Mouse (Mus musculus): ENCODE measurements at regions not wholly inside any gene's neighbourhood (a gene's known extent, or its start where the extent isn't known, plus 50 kb on each side); places are given as distances from the start of the nearest gene placed in this dataset.

GRCm38 (mm10) chr11:114360321-114360720 is 293.5 kb upstream of the Sdk2 start:
- no peak overlapping the region for H3K27ac ChIP-seq (ENCODE audit: control insufficient read depth, insufficient read depth, low read depth, low read length, poor library complexity)
- TF ChIP-seq CTCF (IDR thresholded peaks at IDR 0.05; ENCODE audit: control insufficient read depth, insufficient read depth, low read length) (no peak), POLR2A (IDR thresholded peaks at IDR 0.05; ENCODE audit: borderline replicate concordance, control insufficient read depth, low read depth, low read length) (no peak)
- no peaks in the 10 kb centered on the region for H3K4me1 ChIP-seq (ENCODE audit: control insufficient read depth, insufficient read depth, low read length)
- no peak overlapping the region for H3K4me3 ChIP-seq (replicated peaks; ENCODE audit: control insufficient read depth, low read depth, low read length)
- WGBS = 84% methylated on average over 10 of the region's 10 CpGs

- TF ChIP-seq CTCF (IDR thresholded peaks at IDR 0.05; ENCODE audit: control insufficient read depth, insufficient read depth, low read length) = no peak
- Histone ChIP-seq H3K27ac (ENCODE audit: control insufficient read depth, insufficient read depth, low read depth, low read length, poor library complexity) (no peak overlapping the region), H3K4me3 (replicated peaks; ENCODE audit: control insufficient read depth, low read depth, low read length) (no peak overlapping the region), H3K4me1 (ENCODE audit: control insufficient read depth, insufficient read depth, low read length) (no peaks in the 10 kb centered on the region)
- whole genome bisulfite sequencing = 61% methylated on average over 4 of the region's 4 CpGs
Measured at GRCm38 (mm10) chr11:114352146-114352795, 285.4 kb upstream of the Sdk2 start.

GRCm38 (mm10) chr11:114336839-114337484 is 270.1 kb upstream of the Sdk2 start:
- H3K4me3 ChIP-seq (replicated peaks; ENCODE audit: control insufficient read depth, low read depth, low read length) = no peak overlapping the region
- no peak overlapping the region for H3K27ac ChIP-seq (ENCODE audit: control insufficient read depth, insufficient read depth, low read depth, low read length, poor library complexity)
- 84% methylated on average over 12 of the region's 12 CpGs for WGBS
- TF ChIP-seq POLR2A (IDR thresholded peaks at IDR 0.05; ENCODE audit: borderline replicate concordance, control insufficient read depth, low read depth, low read length) (no peak), CTCF (IDR thresholded peaks at IDR 0.05; ENCODE audit: control insufficient read depth, insufficient read depth, low read length) (no peak)
- no peaks in the 10 kb centered on the region for H3K4me1 ChIP-seq (ENCODE audit: control insufficient read depth, insufficient read depth, low read length)

GRCm38 (mm10) chr11:114335950-114336838 is 269.3 kb upstream of the Sdk2 start:
- no peak overlapping the region for H3K27ac ChIP-seq (ENCODE audit: control insufficient read depth, insufficient read depth, low read depth, low read length, poor library complexity)
- 50% methylated on average over 10 of the region's 10 CpGs for WGBS
- TF ChIP-seq CTCF (IDR thresholded peaks at IDR 0.05; ENCODE audit: control insufficient read depth, insufficient read depth, low read length) (no peak), POLR2A (IDR thresholded peaks at IDR 0.05; ENCODE audit: borderline replicate concordance, control insufficient read depth, low read depth, low read length) (no peak)

GRCm38 (mm10) chr11:114331579-114332150 is 264.8 kb upstream of the Sdk2 start:
- Histone ChIP-seq H3K27ac (ENCODE audit: control insufficient read depth, insufficient read depth, low read depth, low read length, poor library complexity) (no peak overlapping the region), H3K4me3 (replicated peaks; ENCODE audit: control insufficient read depth, low read depth, low read length) (no peak overlapping the region), H3K4me1 (ENCODE audit: control insufficient read depth, insufficient read depth, low read length) (no peaks in the 10 kb centered on the region; the same call in 1 of the 2 replicates)
- 61% methylated on average over 5 of the region's 5 CpGs for WGBS
- TF ChIP-seq POLR2A (IDR thresholded peaks at IDR 0.05; ENCODE audit: borderline replicate concordance, control insufficient read depth, low read depth, low read length) (no peak), CTCF (IDR thresholded peaks at IDR 0.05; ENCODE audit: control insufficient read depth, insufficient read depth, low read length) (no peak)

More at GRCm38 (mm10) chr11:114335950-114336838, 269.3 kb upstream of the Sdk2 start:
- Histone ChIP-seq H3K4me1 (ENCODE audit: control insufficient read depth, insufficient read depth, low read length) (no peaks in the 10 kb centered on the region), H3K4me3 (replicated peaks; ENCODE audit: control insufficient read depth, low read depth, low read length) (no peak overlapping the region)

GRCm38 (mm10) chr11:114330316-114330715 is 263.5 kb upstream of the Sdk2 start:
- Histone ChIP-seq H3K4me3 (replicated peaks; ENCODE audit: control insufficient read depth, low read depth, low read length) (no peak overlapping the region), H3K27ac (ENCODE audit: control insufficient read depth, insufficient read depth, low read depth, low read length, poor library complexity) (no peak overlapping the region), H3K4me1 (ENCODE audit: control insufficient read depth, insufficient read depth, low read length) (no peaks in the 10 kb centered on the region; the same call in 1 of the 2 replicates)
- WGBS = 83% methylated on average over 5 of the region's 5 CpGs
- TF ChIP-seq CTCF (IDR thresholded peaks at IDR 0.05; ENCODE audit: control insufficient read depth, insufficient read depth, low read length) (no peak), POLR2A (IDR thresholded peaks at IDR 0.05; ENCODE audit: borderline replicate concordance, control insufficient read depth, low read depth, low read length) (no peak)

GRCm38 (mm10) chr11:114322627-114323026 is 255.8 kb upstream of the Sdk2 start:
- no peak for TF ChIP-seq CTCF (IDR thresholded peaks at IDR 0.05; ENCODE audit: control insufficient read depth, insufficient read depth, low read length)
- no peak overlapping the region for H3K4me3 ChIP-seq (replicated peaks; ENCODE audit: control insufficient read depth, low read depth, low read length)
- H3K4me1 ChIP-seq (ENCODE audit: control insufficient read depth, insufficient read depth, low read length) = no peaks in the 10 kb centered on the region; the same call in 1 of the 2 replicates
- WGBS = 7% methylated on average over 4 of the region's 4 CpGs
- no peak overlapping the region for H3K27ac ChIP-seq (ENCODE audit: control insufficient read depth, insufficient read depth, low read depth, low read length, poor library complexity)

GRCm38 (mm10) chr11:114321974-114322373 is 255.1 kb upstream of the Sdk2 start:
- Histone ChIP-seq H3K4me3 (replicated peaks; ENCODE audit: control insufficient read depth, low read depth, low read length) (no peak overlapping the region), H3K27ac (ENCODE audit: control insufficient read depth, insufficient read depth, low read depth, low read length, poor library complexity) (no peak overlapping the region), H3K4me1 (ENCODE audit: control insufficient read depth, insufficient read depth, low read length) (no peaks in the 10 kb centered on the region; the same call in 1 of the 2 replicates)
- 73% methylated on average over 12 of the region's 12 CpGs for WGBS
- TF ChIP-seq POLR2A (IDR thresholded peaks at IDR 0.05; ENCODE audit: borderline replicate concordance, control insufficient read depth, low read depth, low read length) = no peak
- TF ChIP-seq CTCF (IDR thresholded peaks at IDR 0.05; ENCODE audit: control insufficient read depth, insufficient read depth, low read length) = no peak
